Mouse (Mus musculus) left cerebral cortex, postnatal 4 days (tissue): ENCODE results near the gene Cacna1a. TPM values are rescaled to one million over a fixed set of nuclear protein-coding genes. Genes with fewer than 3 reads are reported as not detected.

Experiments
- DNase-seq: peaks from one replicate; pipeline ENCODE4 v3.0.0-alpha.2; 2022
- intact Hi-C: fragments of 180-260 bp; cut with DNase I; formaldehyde crosslinking; loops from one replicate; pipeline ENCODE4 v1.15.1; 2025
- total RNA-seq, 2 experiments: library from RNA; stranded (reverse); gene quantifications; 2 replicates each; pipeline ENCODE4 v1.2.3; 2021

Cacna1a gene
- total RNA-seq, 2 experiments from 2014 or later, result 151 to 183 TPM

DNA sequence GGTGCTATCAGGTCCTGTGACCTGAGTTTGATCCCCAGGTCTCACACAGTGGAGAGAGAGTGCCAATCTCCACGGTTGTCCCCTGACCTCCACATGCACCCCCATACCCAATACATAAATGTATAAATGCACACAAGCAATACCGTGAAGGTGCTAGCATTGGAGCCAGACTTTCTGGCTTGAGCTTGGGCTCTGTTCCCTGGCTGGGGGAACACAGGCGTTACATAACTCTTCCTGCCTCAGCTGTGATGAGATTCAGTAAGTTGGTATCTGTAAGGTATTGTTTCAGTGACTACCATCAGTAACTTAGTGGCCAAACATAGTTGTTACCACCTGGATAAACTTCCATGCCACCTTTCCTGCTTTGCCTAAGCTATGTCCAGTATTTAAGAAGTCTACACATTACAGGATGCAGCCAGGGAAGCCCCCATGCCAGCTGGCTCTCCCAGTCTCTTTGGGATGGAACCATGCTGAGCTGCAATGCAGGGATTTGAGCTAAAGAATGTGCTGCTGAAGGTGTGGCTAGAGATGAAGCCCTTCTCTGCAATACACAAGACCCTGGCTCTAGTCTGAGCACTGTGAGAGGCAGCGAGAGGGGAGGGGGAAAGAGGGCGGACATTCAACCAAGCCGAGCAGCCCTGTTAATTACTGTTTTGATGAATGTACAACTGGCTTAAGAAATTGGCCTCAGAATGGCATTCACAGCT is 7.7 kb downstream of the Cacna1a start:
- intact Hi-C loops, result no loop called here
- DNase-seq, result no peak

DNA sequence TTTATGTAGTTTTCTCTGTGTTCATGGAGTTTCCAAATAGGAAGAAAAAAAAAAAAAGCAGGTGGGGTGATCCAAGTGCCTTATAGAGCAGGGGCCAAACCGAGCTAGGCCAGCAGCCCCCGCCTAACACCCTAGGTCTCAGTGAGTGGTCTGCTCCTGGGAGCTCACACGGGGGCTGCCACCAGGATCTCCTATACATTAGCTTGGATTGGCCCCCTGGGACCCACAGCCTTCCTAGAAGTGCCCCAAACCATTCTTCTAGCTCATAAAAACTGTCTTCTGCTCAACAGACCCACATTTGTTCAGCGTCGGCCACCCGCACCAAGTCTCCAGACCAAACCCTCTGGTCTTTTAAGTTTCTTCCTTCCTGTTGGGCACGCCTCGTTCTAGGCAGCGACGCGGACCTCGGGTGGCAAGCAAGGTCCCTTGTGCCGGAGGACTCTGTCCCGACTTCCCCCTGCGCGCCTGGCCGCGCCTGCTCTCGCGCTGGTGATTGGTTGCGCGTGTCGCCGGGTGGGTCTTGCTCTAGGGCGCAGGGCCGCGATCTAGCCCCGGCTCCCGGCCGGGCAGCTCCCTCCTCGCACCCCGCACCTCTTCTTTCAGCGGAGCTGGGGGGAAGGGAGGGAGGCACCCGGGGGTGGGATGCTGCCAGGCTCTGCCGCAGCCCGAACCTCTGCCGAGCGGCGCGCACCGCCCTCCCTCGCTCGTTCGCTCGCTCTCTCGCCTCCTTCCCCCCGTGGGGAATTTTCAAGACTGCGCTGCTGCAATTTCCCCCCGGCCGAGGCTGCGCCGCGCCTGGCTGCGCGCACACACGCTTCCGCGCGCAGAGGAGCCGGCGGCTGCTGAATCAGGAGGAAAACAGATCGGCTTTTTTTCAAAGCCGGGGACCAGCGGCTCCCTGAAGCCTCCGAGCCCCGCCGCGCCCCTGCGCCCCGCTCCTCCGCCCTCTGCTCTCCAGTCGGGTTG is 25.9 kb downstream of the Cacna1a start:
- DNase-seq, result peak; percentile 59
- intact Hi-C loops, result loop anchor here (5.0 kb wide), 1 partner anchor 42 kb away; no protein-coding TSS in a partner anchor

DNA sequence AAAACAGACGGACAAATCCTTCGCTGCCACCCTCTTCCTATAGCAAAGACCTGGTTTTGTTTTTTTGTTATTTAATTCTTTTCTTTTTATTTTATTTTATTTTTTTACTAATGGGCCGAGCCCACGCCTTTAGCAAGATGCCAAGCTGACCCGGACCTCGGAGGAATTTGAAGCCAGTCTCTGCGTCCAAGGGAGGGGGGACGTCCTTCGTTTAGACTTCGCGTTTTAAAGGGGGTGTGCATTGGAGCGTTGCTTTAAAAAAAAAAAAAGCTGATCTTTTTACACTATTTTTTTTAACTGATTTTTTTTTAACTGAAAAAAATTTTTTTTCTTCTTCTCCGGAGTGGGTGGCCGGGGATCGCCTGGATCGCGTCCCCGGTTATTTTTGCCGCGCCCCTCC is 26.7 kb downstream of the Cacna1a start:
- intact Hi-C loops, result loop anchor here (5.0 kb wide), 2 partner anchors 43 to 137 kb away; no protein-coding TSS in a partner anchor

DNA sequence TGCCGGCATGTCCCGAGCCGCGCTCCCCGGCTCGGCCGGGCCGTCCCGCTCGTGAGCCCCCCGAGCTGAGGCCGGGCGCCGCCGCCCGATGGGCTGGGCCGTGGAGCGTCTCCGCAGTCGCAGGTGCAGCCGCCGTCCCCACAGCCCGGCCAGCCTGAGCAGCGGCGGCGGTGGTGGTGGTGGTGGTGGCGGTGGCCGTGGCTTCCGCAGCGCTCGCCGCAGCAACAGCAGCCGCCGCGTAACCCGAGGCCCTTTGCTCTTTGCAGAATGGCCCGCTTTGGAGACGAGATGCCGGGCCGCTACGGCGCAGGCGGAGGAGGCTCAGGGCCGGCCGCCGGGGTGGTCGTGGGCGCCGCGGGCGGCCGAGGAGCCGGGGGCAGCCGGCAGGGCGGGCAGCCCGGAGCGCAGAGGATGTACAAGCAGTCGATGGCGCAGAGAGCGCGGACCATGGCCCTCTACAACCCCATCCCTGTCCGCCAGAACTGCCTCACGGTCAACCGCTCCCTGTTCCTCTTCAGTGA is 27.2 kb downstream of the Cacna1a start:
- intact Hi-C loops, result loop anchor here (5.0 kb wide), 1 partner anchor 137 kb away; no protein-coding TSS in a partner anchor
- DNase-seq, result peak; percentile 46

More for the DNA sequence above, 26.7 kb downstream of the Cacna1a start:
- no peak for DNase-seq

DNA sequence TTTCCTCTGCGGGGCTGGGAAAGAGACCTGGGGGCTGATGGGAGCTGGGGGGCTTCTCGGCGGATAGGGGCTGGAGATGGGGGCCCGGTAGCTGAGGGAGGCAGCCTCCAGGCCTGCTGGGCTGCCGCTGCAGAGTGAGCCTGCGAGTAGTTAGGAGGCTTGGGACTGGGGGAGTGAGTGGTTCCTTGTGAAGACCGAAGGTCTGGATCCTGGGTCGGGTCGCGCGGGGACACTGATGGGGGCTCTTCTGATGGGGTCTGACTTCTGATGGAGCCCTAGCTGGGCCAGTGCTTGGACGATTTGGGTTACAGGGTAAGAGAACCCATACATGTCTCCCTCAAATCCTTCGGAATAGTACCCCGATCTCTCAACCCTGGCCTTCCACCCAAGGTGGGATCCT is 27.8 kb downstream of the Cacna1a start:
- intact Hi-C loops, result loop anchor here (5.0 kb wide), 1 partner anchor 136 kb away; no protein-coding TSS in a partner anchor
- no peak for DNase-seq

DNA sequence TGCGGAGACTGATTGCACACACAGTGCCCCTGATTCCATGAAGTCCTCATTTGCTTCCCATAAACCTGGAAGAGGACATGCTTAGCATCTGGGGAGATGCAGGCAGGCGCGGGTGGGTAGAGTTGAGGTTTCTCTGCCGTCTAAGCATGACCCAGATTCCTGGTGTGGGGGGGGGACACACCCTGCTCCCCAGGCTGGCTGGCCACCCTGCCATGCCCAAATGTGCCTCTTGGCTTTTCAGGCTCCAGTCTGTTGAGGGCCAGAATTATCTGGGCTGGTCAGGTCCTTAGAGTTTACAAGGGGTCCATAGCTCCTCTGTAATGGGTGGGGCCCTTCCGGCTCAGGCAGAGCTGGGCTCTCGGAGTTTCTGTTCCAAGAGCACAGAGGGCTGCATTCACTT is 28.7 kb downstream of the Cacna1a start:
- intact Hi-C loops, result loop anchor here (5.0 kb wide), 1 partner anchor 135 kb away; no protein-coding TSS in a partner anchor
- DNase-seq, result no peak

DNA sequence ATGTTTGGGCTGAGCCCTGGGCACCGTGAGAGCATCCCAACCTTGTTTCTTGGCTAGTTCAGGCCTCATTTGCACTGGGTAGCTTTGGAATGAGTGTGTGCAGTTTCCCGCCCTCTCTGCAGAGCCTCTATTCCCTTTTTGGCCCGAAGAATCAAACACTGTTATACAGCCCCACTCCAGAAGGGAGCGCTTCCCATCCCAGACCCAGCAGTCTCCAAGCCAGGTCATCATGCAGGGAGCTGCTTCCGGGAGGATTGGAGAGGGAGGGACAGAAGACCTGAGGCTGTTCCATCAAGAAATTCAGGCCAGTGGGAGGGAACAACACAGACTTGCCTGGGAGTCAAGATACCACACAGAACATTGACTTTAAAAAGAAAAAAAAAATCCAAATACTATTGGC is 29.6 kb downstream of the Cacna1a start:
- DNase-seq, result peak; percentile 30
- intact Hi-C loops, result loop anchor here (5.0 kb wide), 1 partner anchor 134 kb away; no protein-coding TSS in a partner anchor

DNA sequence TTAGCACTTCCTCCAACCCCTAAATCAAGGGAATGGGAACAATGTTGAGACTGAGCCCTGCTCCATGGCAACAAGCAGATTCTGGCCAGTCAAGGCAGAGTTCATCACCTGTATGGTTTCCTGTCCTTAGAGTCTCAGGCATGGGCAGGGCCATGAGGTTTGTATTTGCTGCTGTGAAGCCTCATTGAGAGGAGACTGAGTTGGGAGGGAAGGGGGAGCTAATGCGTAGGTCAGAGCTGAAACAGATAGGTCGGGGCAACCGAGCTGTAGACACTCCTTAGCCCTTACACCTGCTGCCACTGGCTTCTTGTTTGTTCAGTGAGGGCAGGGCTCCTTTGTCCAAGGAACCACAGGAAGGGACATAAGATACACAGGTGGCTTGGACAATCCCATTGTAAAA is 36.2 kb downstream of the Cacna1a start:
- intact Hi-C loops, result no loop called here
- DNase-seq, result no peak

DNA sequence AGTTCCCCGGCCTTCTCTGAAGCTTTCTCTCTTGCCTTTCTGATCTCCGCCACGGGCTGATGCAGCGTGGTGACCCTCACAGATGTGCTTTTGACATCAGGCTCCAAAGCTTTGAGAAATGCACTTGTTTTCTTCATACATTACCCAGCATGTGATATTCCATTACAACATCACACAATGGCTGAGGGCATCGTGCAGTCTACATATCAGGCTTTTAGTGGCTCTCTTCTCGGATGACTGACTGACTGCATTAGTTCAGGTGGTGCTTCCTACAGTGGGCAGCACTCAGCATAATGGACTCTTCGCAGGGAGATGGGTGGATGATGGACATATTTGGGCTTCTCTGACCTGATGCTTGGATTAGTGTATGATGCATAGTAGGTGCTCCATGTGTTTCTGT is 37.8 kb downstream of the Cacna1a start:
- intact Hi-C loops, result no loop called here

DNA sequence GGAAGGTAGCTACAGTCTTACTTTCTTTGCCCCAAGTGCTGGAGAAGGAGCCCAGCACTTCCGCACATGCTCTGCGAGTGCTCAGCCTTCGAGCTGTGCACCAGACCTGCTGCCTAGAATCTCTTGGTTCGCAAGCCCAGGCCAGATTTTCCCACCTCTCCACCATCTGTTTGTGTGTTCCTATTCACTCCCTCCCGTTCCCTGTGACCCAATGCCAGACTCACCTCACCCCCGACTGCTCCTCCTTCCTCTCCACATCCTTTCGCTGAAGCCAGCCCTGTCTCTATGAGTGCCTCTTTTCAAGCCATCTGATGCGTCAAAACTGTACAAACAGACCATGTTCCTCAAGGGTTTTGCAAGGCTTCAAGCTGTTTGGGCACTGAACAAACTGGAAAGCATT is 38.3 kb downstream of the Cacna1a start:
- DNase-seq, result peak; percentile 44
- intact Hi-C loops, result no loop called here

More for the DNA sequence above, 37.8 kb downstream of the Cacna1a start:
- DNase-seq, result no peak

DNA sequence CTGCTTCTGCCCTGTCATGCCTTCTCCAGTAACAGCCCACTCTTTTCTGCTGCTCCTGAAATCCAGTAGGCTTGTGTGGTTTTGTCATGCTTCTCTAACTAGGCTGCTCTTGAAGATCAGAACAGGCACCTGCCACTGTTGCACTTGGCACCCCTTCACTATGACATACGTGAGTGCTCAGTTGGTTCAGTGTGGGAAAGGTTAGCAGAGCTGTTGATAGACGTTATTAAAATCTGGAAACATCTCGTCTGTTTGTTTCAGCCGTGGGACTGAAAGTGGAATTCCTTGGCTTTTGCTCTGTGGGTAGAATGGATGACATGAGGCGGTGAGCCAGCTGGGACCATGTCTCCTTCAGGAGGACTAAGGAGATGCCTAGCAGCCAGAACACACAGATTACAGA is 39.8 kb downstream of the Cacna1a start:
- DNase-seq, result no peak
- intact Hi-C loops, result no loop called here

DNA sequence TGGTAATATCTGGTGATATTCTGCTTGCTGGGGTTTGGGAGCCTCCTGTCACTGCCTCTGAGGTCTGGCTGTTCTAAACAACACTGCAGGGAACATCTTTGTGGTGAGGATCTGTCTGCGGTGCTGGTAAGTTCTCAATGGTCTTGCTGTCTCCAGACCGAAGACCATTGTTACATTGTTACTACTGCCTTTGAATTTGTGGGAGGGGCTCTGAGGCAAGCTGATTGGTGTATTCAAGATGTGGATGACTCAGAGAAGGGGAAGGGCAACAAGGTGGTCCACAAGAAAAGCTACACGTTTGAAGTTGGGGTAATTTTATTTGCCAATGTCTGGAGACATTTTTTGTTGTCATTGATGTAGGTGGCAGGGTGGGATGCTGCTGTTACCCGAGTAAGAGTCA is 40.8 kb downstream of the Cacna1a start:
- no peak for DNase-seq
- intact Hi-C loops, result no loop called here

DNA sequence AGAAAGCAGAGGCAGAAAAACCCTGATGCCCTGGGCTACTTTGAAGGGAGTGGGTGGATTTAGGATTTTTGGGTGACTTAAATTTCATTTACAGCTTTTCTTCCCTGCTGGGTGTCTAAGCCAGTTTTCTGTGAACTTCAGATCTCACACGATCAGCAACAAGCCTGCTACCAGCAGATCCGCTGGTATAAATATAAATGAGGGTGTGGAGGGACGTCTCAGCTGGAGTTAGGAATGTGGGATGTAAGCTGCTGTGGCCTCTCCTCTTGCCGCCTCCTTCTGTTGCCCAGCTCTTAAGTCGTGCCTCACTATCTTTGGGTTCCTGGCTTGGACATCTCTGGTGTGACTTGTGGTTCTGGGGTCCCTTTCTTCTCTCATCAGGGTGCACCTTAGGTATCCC is 41.3 kb downstream of the Cacna1a start:
- intact Hi-C loops, result no loop called here
- no peak for DNase-seq

DNA sequence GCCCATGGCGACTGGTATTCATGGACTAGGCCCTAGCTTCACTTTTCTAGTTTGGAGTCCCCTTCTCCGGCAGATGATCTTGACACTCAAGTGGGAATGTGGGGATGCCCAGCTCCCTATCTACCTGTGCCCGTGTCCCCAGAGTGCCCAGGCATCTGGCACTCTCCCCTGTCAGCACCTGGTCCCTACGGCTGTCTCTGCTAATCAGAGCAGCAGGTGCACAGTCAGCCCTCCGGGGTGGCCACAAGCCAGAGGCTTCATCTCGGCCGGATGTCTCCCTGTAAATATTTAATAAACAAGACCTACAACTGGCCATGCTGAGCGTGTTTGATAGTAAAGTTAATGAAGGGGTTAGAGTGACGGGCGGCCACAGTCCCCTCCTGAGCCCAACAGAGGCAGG is 47.1 kb downstream of the Cacna1a start:
- no peak for DNase-seq
- intact Hi-C loops, result no loop called here

DNA sequence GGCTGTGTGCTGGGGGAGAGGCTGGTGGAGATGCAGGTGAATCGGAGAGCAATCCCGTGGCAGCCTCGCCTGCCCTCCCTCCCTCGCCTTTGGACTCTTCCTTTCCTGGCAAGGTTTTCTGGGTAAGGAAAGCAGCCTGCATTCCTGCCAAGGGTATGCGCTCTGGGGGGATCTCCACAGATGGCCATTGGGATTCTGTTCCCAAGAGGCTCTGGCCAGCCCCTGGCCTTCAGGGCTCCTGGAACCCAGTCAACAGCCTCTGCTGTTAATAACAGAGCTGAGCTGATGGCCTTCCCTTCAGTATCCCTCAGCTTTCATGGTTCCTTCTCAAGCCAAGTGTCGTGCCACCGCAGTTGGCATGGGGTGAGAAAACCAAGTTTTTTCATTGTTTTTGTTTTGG is 51.6 kb downstream of the Cacna1a start:
- intact Hi-C loops, result no loop called here
- DNase-seq, result peak; percentile 83

DNA sequence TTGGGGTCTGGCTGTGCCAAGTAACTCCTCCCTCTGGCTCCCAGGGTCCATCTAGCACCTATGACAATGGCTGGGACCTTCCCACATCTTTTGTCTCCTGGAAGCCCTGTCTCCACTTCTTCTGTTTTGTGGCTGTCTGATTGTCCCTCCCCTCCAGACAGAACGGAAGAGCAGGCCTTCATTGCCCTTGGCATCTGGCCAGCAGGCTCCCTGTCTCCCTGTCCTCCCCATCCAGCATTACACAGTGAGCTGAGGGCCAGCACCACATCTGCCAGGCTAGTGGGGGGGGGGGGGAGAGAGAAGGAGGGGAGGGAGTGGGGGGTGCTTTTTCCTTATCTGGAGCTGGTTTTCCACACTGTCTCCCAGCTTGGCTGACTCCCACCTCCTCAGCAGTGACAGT is 53.8 kb downstream of the Cacna1a start:
- intact Hi-C loops, result no loop called here
- DNase-seq, result peak; percentile 69

DNA sequence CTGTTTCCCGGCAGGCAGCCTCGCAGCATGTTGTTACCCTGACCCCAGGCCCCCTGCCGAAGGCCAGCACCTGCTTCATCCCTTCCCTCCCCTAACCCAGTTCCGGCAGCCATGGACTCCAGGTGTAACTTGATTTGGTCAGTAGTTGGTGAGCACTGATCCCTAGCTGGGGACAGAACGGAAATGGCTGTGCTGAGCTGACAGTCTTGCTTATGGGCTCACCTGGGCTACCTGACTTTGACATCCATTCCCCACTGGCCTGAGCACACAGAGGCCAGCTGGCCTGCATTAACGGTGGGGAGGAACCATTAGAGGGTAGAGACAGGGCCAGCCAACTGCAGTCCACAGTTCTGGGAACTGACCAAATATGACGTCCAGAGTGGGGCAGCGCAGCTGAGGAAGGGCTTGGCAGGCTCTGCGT is 58.3 kb downstream of the Cacna1a start:
- DNase-seq, result peak; percentile 43
- intact Hi-C loops, result no loop called here

DNA sequence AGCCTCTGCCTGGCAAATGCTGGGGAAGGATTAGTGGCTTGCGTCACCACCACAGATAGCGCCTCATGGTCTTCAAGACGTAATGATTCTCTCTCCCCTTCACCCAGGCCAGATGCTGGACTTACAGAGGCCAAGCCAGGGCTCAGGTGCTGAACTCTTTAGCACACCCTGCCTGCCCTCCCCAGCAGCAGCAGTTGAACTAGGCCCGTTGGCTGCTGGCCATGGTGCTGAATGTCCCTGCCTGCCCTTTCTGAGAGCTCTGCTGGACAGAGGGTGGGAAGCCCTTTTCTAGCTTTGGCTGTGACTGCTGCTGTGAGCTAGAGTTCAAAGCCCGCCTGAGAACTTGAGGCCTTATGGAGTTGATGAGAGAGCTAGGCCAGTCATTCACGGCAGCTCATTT is 66.3 kb downstream of the Cacna1a start:
- intact Hi-C loops, result no loop called here
- peak; percentile 45 for DNase-seq

DNA sequence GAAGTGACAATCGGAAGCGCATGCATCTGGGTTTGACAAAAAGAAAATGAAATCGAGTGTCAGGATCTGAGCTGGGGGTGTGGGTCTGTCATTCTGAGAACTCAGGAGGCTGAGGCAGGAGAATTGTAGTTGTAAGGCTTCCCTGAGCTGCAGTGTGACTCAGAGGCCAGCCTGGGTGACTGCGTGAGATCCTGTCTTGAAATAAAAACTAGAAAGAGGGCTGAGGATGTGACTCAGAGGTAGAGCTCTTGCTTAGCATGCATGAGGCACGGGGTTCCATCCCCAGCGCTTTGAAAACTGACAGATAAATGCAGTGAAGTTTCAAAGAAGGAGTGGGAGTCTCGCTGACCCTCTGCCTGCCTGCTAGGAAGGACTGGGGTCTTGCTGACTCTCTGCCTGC is 70.6 kb downstream of the Cacna1a start:
- intact Hi-C loops, result no loop called here
- no peak for DNase-seq

DNA sequence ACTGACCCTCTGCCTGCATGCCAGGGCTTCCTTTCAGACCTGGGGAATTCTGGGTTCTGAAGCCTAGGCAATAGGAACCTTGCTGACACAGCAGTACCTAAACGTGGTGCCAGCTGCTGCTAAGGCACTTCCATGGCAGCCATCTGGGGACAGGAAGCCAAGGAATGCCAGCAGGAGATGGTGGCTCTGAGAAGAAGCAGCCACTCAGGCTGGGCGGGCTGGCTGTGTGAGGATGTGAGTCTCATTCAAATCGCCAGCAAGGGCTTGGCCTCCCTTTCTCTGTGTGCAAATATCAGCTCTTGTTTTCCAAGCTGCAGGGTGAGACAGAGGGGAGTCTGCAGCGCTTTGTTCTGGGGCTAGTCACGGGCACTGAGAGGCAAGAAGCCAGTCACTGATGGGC is 71.0 kb downstream of the Cacna1a start:
- intact Hi-C loops, result no loop called here
- DNase-seq, result peak; percentile 66

DNA sequence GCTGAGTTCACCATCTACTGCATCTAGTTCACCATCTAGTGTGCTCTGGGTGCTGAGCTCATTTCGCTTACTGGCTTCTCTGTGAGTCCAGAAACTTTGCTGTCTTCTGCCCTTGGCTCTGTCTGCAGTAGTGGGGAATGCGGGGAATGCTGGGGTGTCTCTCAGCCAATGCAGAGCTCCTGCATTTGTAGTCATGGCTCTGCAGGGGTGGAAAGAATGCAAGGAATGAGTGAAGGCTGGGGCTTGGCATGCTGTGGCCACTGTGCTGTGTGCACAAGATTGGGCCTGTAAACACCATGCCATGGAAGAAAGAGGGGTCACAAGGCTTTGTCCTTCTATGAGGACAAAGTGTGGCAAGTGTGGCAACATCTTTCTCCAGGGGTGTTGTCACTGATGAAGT is 72.5 kb downstream of the Cacna1a start:
- intact Hi-C loops, result no loop called here

More for the DNA sequence above, 72.5 kb downstream of the Cacna1a start:
- DNase-seq, result no peak
